Mouse (Mus musculus) intestine, embryonic 15.5 days (tissue): ENCODE results near the gene Rfx4. TPM values are rescaled to one million over a fixed set of nuclear protein-coding genes. Genes with fewer than 3 reads are reported as not detected.
A peak's percentile ranks its signal among the peaks of the same experiment; 100 is the strongest.

Experiments used
- ATAC-seq: fragments of 200-750 bp; cut with Nextera tagmentation; 2 replicates; pipeline ENCODE4 v1.8.0; 2017; ENCODE audit warnings: moderate TSS enrichment, moderate library complexity
- H3K27ac ChIP-seq: fragments of 300-500 bp; sonication (generic); 2 replicates; pipeline ENCODE4 v1.5.1; 2015; ENCODE audit warnings: mild to moderate bottlenecking, inconsistent platforms
- H3K27me3 ChIP-seq: fragments of 300-500 bp; sonication (generic); replicated peaks from 2 replicates; pipeline ENCODE4 v1.6.1; 2015; ENCODE audit warnings: inconsistent platforms
- H3K36me3 ChIP-seq: fragments of 300-500 bp; sonication (generic); 2 replicates; pipeline ENCODE4 v1.6.1; 2015; ENCODE audit warnings: inconsistent platforms
- H3K4me1 ChIP-seq: fragments of 300-500 bp; sonication (generic); replicated peaks from 2 replicates; pipeline ENCODE4 v1.6.1; 2015; ENCODE audit warnings: inconsistent platforms
- H3K4me2 ChIP-seq: fragments of 300-500 bp; sonication (generic); replicated peaks from 2 replicates; pipeline ENCODE4 v1.6.1; 2015; ENCODE audit warnings: mild to moderate bottlenecking, inconsistent platforms
- H3K4me3 ChIP-seq: fragments of 300-500 bp; sonication (generic); replicated peaks from 2 replicates; pipeline ENCODE4 v1.5.1; 2015; ENCODE audit warnings: inconsistent platforms
- H3K9ac ChIP-seq: fragments of 300-500 bp; sonication (generic); 2 replicates; pipeline ENCODE4 v1.6.1; 2015; ENCODE audit warnings: inconsistent platforms
- H3K9me3 ChIP-seq: fragments of 300-500 bp; sonication (generic); 2 replicates; pipeline ENCODE4 v1.6.1; 2016; ENCODE audit warnings: inconsistent platforms
- WGBS: fragments of 180-500 bp; shearing (Covaris S2); methylation state at CpG from one replicate; pipeline ENCODE4 v1.1.7; 2015; 5-methylcytosine and 5-hydroxymethylcytosine counted together
- polyA plus RNA-seq: library from polyadenylated mRNA; unstranded; fragments of >200 nt; fragmentation: Nextera tagmentation; extraction: Ambion mirVana; gene quantifications from 2 replicates; pipeline ENCODE4 v1.2.1, GENCODE M21; 2015

Rfx4 gene
- not detected in 2 replicates for polyA plus RNA-seq

DNA sequence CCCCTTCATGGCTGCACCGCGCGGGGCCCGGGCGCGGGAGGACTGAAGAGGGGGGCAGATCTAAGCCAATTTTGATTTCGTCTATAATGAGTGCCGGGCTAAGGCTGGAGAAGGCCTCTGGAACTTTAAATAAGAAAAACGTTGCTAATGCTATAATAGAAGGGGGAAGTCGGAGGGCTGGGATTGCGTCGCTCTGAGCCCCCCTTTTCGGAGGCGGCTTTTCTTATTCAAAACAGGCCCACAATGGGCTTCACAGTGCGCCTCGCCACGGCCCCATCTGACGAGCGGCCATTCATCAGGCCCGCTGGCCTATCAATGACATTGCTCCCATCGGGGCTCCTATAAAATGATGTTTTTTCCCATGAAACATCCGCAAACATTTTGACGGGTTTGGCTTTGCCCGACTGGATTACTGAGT is at the start of gene Rfx4:
TSS of gene Rfx4 (plus strand) at position 277 of the 418 bp plus-strand sequence.
- no peak for ATAC-seq
- Histone ChIP-seq H3K4me3 (peak within 1 kb of the TSS; percentile 31), H3K4me1 (peaks cover 47% of the 10 kb centered on the region), H3K36me3 (no peaks in the 10 kb centered on the region), H3K9ac (no peak within 1 kb of the TSS), H3K4me2 (peak within 1 kb of the TSS; percentile 56), H3K27ac (no peak within 1 kb of the TSS), H3K9me3 (no peaks in the 10 kb centered on the region), H3K27me3 (peaks cover 88% of the 10 kb centered on the region)
- WGBS, result under 1% methylated on average over 24 of the region's 24 CpGs

- no peaks in the 10 kb centered on the region for H3K27me3 ChIP-seq
- no peak overlapping the region for H3K9ac ChIP-seq
- H3K36me3 ChIP-seq, result no peaks in the 10 kb centered on the region
- no peak overlapping the region for H3K4me3 ChIP-seq
- WGBS, result 39% methylated on average over 8 of the region's 8 CpGs
- H3K27ac ChIP-seq, result no peak overlapping the region
- H3K9me3 ChIP-seq, result no peaks in the 10 kb centered on the region
- no peak for ATAC-seq
- 0 out of 2 replicates have a peak, but pooled peaks cover 2% of the 10 kb centered on the region for H3K4me1 ChIP-seq
- no peak overlapping the region for H3K4me2 ChIP-seq
Measured at GRCm38 (mm10) chr10:84706543-84706942, 49.3 kb upstream of the Rfx4 start.

- no peaks in the 10 kb centered on the region for H3K36me3 ChIP-seq
- no peak overlapping the region for H3K4me3 ChIP-seq
- H3K27me3 ChIP-seq, result no peaks in the 10 kb centered on the region
- ATAC-seq, result peak; percentile 65
- no peak overlapping the region for H3K4me2 ChIP-seq
- H3K27ac ChIP-seq, result no peak overlapping the region
- 0 out of 2 replicates have a peak, but pooled peaks cover 2% of the 10 kb centered on the region for H3K4me1 ChIP-seq
- 41% methylated on average over 6 of the region's 6 CpGs for WGBS
- no peak overlapping the region for H3K9ac ChIP-seq
- H3K9me3 ChIP-seq, result no peaks in the 10 kb centered on the region
Measured at GRCm38 (mm10) chr10:84707226-84707625, 48.6 kb upstream of the Rfx4 start.

- Histone ChIP-seq H3K9me3 (no peaks in the 10 kb centered on the region), H3K27ac (no peak overlapping the region), H3K9ac (no peak overlapping the region), H3K27me3 (no peaks in the 10 kb centered on the region), H3K4me2 (no peak overlapping the region), H3K4me3 (no peak overlapping the region), H3K36me3 (no peaks in the 10 kb centered on the region), H3K4me1 (0 out of 2 replicates have a peak, but pooled peaks cover 2% of the 10 kb centered on the region)
- no peak for ATAC-seq
- WGBS, result 58% methylated on average over 14 of the region's 14 CpGs
Measured at GRCm38 (mm10) chr10:84707752-84708530, 47.9 kb upstream of the Rfx4 start.

DNA sequence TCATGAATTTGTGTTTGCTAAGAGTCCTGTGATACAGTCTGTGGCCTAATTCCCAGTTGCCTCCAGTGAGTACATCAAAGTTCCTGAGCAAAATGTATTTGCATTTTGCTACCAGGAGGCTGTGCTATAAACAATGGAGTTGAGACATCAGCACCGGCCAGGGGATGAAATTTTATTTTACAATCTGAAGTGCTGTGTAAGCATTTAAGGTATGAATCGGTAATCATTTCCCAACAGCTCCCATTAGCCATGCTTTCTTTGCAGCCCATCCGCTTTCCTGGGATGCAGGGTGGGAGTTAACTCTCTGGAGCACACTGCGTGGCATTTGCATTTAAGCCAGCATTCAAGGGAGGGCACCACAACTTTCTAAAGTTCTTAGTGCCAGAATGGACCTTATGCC is 45.7 kb upstream of the Rfx4 start:
- no peak overlapping the region for H3K27ac ChIP-seq
- H3K4me3 ChIP-seq, result no peak overlapping the region
- no peaks in the 10 kb centered on the region for H3K9me3 ChIP-seq
- no peaks in the 10 kb centered on the region for H3K36me3 ChIP-seq
- H3K4me1 ChIP-seq, result 0 out of 2 replicates have a peak, but pooled peaks cover 2% of the 10 kb centered on the region
- no peak for ATAC-seq
- H3K4me2 ChIP-seq, result no peak overlapping the region
- H3K27me3 ChIP-seq, result no peaks in the 10 kb centered on the region
- H3K9ac ChIP-seq, result no peak overlapping the region
- 49% methylated on average over 4 of the region's 4 CpGs for WGBS

DNA sequence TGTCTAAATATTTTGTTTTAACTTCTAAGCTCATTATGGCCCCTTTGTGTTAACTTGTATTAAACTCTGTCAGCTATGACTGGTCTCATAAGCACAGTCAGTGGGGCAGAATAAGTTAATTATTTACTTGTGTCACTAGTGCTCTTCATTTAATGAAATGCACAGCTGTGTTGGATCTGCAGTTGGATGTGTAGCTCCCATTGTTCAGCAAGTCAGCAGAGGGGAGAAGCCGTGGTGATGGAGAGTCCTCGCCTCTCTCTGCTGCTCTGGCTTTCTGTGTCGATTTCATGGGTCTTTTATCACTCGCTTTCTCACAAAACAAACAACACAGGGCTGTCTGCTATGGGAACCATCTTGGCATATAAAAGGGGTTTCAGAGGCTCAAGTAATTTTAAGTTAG is 45.0 kb upstream of the Rfx4 start:
- WGBS, result 20% methylated on average over 4 of the region's 4 CpGs
- no peak overlapping the region for H3K4me3 ChIP-seq
- no peaks in the 10 kb centered on the region for H3K9me3 ChIP-seq
- no peak overlapping the region for H3K9ac ChIP-seq
- no peak overlapping the region for H3K4me2 ChIP-seq
- H3K27ac ChIP-seq, result no peak overlapping the region
- peak; percentile 68 for ATAC-seq
- no peaks in the 10 kb centered on the region for H3K27me3 ChIP-seq
- H3K36me3 ChIP-seq, result no peaks in the 10 kb centered on the region
- 0 out of 2 replicates have a peak, but pooled peaks cover 2% of the 10 kb centered on the region for H3K4me1 ChIP-seq

DNA sequence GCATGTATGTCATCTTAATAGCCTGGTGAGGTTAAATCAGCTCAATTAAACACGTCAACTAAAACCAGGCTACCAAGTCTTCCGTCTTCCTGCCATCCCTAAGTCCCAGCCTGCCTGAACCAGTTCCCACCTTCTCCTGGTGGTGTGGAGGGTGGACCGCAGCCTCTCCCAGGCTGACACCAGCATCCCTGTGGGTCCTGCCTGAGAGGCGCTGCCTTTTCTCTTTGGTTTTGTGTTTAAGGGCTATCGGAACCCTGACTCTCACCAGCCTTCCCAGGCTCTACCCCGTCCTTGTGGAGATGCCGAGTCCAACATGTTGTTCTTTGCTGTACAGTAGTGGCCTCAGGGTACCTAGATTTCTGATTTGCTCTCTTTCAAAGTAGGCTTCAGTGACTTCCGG is 44.4 kb upstream of the Rfx4 start:
- Histone ChIP-seq H3K4me2 (no peak overlapping the region), H3K36me3 (no peaks in the 10 kb centered on the region), H3K9ac (no peak overlapping the region), H3K27ac (no peak overlapping the region), H3K4me3 (no peak overlapping the region), H3K4me1 (0 out of 2 replicates have a peak, but pooled peaks cover 2% of the 10 kb centered on the region), H3K9me3 (no peaks in the 10 kb centered on the region), H3K27me3 (no peaks in the 10 kb centered on the region)
- 81% methylated on average over 8 of the region's 8 CpGs for WGBS
- ATAC-seq, result no peak

- WGBS, result 76% methylated on average over 5 of the region's 5 CpGs
- no peak overlapping the region for H3K4me2 ChIP-seq
- no peaks in the 10 kb centered on the region for H3K36me3 ChIP-seq
- no peak overlapping the region for H3K27ac ChIP-seq
- no peaks in the 10 kb centered on the region for H3K9me3 ChIP-seq
- 0 out of 2 replicates have a peak, but pooled peaks cover 2% of the 10 kb centered on the region for H3K4me1 ChIP-seq
- no peak overlapping the region for H3K9ac ChIP-seq
- ATAC-seq, result no peak
- no peaks in the 10 kb centered on the region for H3K27me3 ChIP-seq
- H3K4me3 ChIP-seq, result no peak overlapping the region
Measured at GRCm38 (mm10) chr10:84711940-84712339, 43.9 kb upstream of the Rfx4 start.

- Histone ChIP-seq H3K27me3 (no peaks in the 10 kb centered on the region), H3K4me3 (no peak overlapping the region), H3K9ac (no peak overlapping the region), H3K36me3 (no peaks in the 10 kb centered on the region), H3K4me1 (no peaks in the 10 kb centered on the region), H3K27ac (no peak overlapping the region), H3K4me2 (no peak overlapping the region), H3K9me3 (no peaks in the 10 kb centered on the region)
- 75% methylated on average over 6 of the region's 6 CpGs for WGBS
- no peak for ATAC-seq
Measured at GRCm38 (mm10) chr10:84712532-84712931, 43.3 kb upstream of the Rfx4 start.

DNA sequence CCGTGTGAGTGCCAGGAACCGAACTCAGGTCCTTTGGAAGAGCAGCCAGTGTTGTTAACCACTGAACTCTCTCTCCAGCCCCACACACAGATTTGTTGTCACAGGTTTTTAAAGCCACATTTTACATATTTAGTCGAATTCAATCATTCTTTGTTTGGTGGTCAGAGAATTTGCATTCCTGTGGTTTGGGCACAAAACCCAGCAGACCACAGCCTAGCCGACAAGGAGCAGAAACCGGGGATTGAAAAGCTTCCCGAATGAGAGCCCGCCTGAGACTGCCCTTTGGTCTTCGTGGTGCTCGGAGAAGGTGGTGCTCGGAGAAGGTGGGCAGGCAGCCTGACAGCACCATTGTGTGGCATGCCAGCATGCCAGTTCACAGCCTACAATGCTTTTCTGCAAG is 42.8 kb upstream of the Rfx4 start:
- H3K4me3 ChIP-seq, result no peak overlapping the region
- no peaks in the 10 kb centered on the region for H3K27me3 ChIP-seq
- H3K4me1 ChIP-seq, result no peaks in the 10 kb centered on the region
- H3K4me2 ChIP-seq, result no peak overlapping the region
- no peak overlapping the region for H3K27ac ChIP-seq
- no peak for ATAC-seq
- H3K36me3 ChIP-seq, result no peaks in the 10 kb centered on the region; the same call in 1 of the 2 replicates
- H3K9me3 ChIP-seq, result no peaks in the 10 kb centered on the region
- 92% methylated on average over 10 of the region's 10 CpGs for WGBS
- no peak overlapping the region for H3K9ac ChIP-seq

DNA sequence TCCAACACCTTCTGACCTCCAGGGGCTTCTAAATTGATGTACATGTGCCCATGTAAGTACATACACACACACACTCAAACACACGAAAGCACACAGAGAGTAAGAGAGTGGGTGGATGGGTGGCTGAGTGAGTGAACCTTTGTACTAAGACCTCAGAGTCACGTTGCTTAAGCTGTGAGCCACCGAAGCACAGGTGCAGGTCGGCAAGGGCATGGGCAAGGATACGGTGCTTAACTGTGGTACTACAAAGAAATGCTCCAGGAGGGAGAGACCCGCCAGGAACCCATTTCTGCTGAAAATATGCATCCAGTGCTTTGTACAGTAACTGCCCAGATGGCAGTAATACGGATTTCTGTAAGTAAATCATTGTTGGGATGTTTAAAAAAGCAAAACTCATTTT is 40.2 kb upstream of the Rfx4 start:
- H3K9ac ChIP-seq, result no peak overlapping the region

GRCm38 (mm10) chr10:84716581-84716980 is 39.3 kb upstream of the Rfx4 start:
- H3K27me3 ChIP-seq, result no peaks in the 10 kb centered on the region
- H3K36me3 ChIP-seq, result peaks cover 4% of the 10 kb centered on the region
- no peaks in the 10 kb centered on the region for H3K4me1 ChIP-seq
- H3K27ac ChIP-seq, result no peak overlapping the region
- H3K4me3 ChIP-seq, result no peak overlapping the region
- H3K9me3 ChIP-seq, result no peaks in the 10 kb centered on the region
- WGBS, result 93% methylated on average over 7 of the region's 7 CpGs
- no peak for ATAC-seq
- no peak overlapping the region for H3K9ac ChIP-seq
- H3K4me2 ChIP-seq, result no peak overlapping the region

More for the DNA sequence above, 40.2 kb upstream of the Rfx4 start:
- Histone ChIP-seq H3K4me2 (no peak overlapping the region), H3K27ac (no peak overlapping the region), H3K36me3 (no peaks in the 10 kb centered on the region; the same call in 1 of the 2 replicates), H3K4me3 (no peak overlapping the region), H3K4me1 (no peaks in the 10 kb centered on the region), H3K27me3 (no peaks in the 10 kb centered on the region), H3K9me3 (no peaks in the 10 kb centered on the region)
- no peak for ATAC-seq
- 89% methylated on average over 7 of the region's 7 CpGs for WGBS

DNA sequence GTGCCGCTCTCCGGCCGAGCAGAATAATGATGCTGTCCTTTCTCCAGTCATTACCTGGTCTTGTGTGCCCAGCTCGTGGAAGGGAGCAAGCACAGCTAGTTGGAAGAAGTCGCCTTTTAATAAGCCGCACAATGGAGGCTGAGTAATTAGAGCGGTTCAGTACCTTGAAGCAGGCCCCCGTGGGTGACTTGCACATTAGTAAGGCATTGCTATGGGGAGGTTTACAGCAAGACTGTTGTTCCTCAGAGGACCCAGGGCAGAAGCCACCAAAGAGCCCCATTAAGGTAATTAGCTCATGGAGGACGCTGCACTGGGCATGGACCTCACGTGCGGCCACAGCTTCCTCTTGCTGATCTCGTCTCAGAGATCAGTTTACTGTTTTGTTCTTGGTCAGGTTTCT is 33.2 kb upstream of the Rfx4 start:
- H3K9me3 ChIP-seq, result no peaks in the 10 kb centered on the region
- H3K9ac ChIP-seq, result no peak overlapping the region
- H3K36me3 ChIP-seq, result peaks cover 4% of the 10 kb centered on the region
- no peak overlapping the region for H3K4me3 ChIP-seq
- ATAC-seq, result no peak
- no peaks in the 10 kb centered on the region for H3K27me3 ChIP-seq
- 84% methylated on average over 12 of the region's 12 CpGs for WGBS
- no peaks in the 10 kb centered on the region for H3K4me1 ChIP-seq
- H3K4me2 ChIP-seq, result no peak overlapping the region
- H3K27ac ChIP-seq, result no peak overlapping the region
